Mouse (Mus musculus): ENCODE results near the gene Ehhadh. TPM values are rescaled to one million over a fixed set of nuclear protein-coding genes. Genes with fewer than 3 reads are reported as not detected.
"Not testable (repeated sequence)": the region's sequence is repeated elsewhere in the genome, so short reads cannot be mapped to it uniquely, and the experiment has no call there.

Ehhadh gene
- polyA plus RNA-seq, 1 experiment from 2014 or later, result 2.4 TPM

DNA sequence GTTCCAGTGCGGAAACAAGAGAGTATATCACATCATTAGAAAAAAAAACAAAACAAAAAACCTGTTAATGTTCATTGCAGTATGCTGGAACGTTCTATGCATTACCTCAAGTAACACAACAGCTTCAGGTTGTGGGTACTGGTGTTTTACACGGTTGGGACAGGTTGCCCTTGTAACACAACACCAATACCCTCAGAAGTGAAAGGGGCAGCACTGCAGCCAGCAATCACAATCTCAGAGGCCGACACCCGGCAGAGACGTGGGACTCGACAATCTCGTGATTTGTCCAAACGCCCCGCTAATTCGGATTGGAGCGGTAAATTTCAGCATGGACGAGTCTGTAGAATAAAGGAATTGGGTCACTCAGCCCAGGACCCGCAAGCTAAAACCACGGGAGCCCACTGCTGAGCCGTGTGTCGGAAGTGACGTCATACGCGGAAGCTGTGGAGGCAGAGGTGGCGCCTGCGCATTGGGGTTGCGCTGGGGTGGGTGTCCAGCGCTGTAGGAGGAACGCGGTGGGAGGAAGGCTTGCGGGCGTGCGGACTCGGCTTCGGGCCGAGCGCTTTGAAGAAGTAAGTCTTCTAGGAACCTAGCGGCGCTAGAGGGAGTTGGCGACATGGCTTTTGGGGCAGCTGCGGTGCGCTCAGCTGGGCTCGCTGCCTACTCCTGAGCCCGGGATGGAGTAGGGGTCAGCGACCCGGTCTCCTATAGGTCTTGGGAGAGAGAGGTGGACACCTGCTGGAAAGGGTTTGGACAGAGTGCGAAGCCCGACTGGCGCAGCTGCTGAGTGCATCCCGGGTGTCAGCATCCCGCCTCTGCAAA, 6.5 kb upstream of the Ehhadh start, which contains the start of gene Map3k13:
Map3k13 (plus strand) TSS at position 472 of the 822 bp plus-strand sequence.
- peak within 1 kb of the TSS; percentile 68 for H3K9ac ChIP-seq (replicated peaks)
- H3K4me3 ChIP-seq (replicated peaks), result peak within 1 kb of the TSS; percentile 73
- no peaks in the 10 kb centered on the region for H3K27me3 ChIP-seq
- H3K4me2 ChIP-seq, result peak within 1 kb of the TSS; percentile 80
- ATAC-seq (ENCODE audit: insufficient number of reproducible peaks, insufficient read depth, low FRiP score, low TSS enrichment, low read depth), result peak; percentile 93
- H3K9me3 ChIP-seq, result 0 out of 2 replicates have a peak, but pooled peaks cover under 1% of the 10 kb centered on the region
- peaks cover under 1% of the 10 kb centered on the region; the same call in 1 of the 2 replicates for H3K36me3 ChIP-seq
- peaks cover 5% of the 10 kb centered on the region for H3K4me1 ChIP-seq (replicated peaks)
- peak within 1 kb of the TSS; percentile 76 for H3K27ac ChIP-seq
- WGBS, result 3% methylated on average over 47 of the region's 47 CpGs

DNA sequence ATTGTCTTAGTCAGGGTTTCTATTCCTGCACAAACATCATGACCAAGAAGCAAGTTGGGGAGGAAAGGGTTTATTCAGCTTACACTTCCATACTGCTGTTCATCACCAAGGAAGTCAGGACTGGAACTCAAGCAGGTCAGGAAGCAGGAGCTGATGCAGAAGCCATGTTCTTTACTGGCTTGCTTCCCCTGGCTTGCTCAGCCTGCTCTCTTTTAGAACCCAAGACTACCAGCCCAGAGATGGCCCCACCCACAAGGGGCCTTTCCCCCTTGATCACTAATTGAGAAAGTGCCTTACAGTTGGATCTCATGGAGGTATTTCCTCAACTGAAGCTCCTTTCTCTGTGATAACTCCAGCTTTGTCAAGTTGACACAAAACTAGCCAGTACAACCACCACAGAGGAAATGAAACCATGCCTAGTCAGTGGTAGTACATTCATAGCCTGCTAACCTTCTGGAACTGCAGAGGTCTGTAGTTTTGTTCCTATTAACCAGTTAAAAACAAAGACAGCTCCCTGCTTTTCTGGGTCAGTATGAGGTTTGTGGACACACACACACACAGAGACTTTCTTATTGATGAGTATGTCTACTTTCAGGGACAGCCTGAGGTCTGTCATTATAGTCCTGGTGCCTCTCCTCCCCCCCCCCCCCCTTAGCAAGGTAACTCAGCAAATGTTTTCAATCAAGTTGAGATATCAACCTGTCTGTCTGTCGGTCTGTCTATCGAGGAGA, 5.6 kb upstream of the Ehhadh start:
- Histone ChIP-seq H3K4me3 (replicated peaks) (peak overlapping the region; percentile 73), H3K4me2 (peak overlapping the region; percentile 80)
- not testable (repeated sequence) for H3K27ac ChIP-seq; H3K9ac ChIP-seq (replicated peaks); ATAC-seq (ENCODE audit: insufficient number of reproducible peaks, insufficient read depth, low FRiP score, low TSS enrichment, low read depth); H3K9me3 ChIP-seq; H3K27me3 ChIP-seq; H3K4me1 ChIP-seq (replicated peaks); H3K36me3 ChIP-seq
- 35% methylated on average over 2 of the region's 2 CpGs for WGBS

DNA sequence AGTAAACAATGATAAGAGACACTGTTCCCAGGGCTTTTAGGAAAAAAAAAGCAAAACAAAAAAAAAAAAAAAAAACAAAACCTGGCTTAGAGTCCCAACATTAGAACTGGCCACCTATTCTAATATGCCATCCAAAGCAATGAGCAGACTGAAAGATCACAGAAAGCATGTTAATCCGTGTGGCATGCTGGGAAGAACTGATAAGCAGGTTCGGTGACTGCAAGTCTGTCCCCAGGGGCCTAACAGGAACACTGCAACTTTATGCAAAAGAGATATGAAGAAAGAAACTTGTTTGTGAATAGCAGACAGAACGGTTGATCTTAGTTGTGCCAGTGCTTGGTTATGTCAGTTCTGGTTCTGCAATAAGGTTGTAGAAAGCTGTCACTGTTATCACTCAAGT, 4.2 kb upstream of the Ehhadh start:
- H3K4me1 ChIP-seq (replicated peaks), result peaks cover 15% of the 10 kb centered on the region
- no peaks in the 10 kb centered on the region for H3K36me3 ChIP-seq
- no peak for ATAC-seq (ENCODE audit: insufficient number of reproducible peaks, insufficient read depth, low FRiP score, low TSS enrichment, low read depth)
- H3K27ac ChIP-seq, result no peak overlapping the region
- H3K9ac ChIP-seq (replicated peaks), result no peak overlapping the region
- 0 out of 2 replicates have a peak, but pooled peaks cover 4% of the 10 kb centered on the region for H3K9me3 ChIP-seq
- no peaks in the 10 kb centered on the region for H3K27me3 ChIP-seq
- H3K4me3 ChIP-seq (replicated peaks), result no peak overlapping the region
- WGBS, result 64% methylated on average over 3 of the region's 3 CpGs
- H3K4me2 ChIP-seq, result no peak overlapping the region

DNA sequence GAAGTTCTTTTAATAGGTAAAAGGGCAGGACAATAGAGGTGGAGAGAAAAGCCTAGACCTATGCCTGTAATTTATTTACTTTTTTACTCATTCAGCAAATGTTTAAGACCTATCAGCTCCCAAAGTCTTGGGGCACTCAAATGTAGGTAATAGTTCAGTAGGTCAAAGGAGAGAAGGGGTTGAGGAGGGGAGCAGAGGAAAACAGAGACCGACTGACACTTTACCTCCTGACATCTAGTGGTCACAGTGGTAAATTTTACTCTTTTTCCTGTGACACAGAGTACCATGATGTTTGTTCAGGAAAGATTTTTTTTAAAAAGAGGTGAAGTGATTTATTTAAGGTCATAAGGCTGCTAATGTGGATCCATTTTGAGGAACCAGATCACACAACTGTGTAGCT, 2.9 kb upstream of the Ehhadh start:
- Histone ChIP-seq H3K36me3 (no peaks in the 10 kb centered on the region), H3K4me2 (no peak overlapping the region), H3K9ac (replicated peaks) (no peak overlapping the region), H3K27me3 (no peaks in the 10 kb centered on the region), H3K27ac (no peak overlapping the region), H3K4me1 (replicated peaks) (peaks cover 15% of the 10 kb centered on the region), H3K4me3 (replicated peaks) (no peak overlapping the region), H3K9me3 (0 out of 2 replicates have a peak, but pooled peaks cover 4% of the 10 kb centered on the region)
- ATAC-seq (ENCODE audit: insufficient number of reproducible peaks, insufficient read depth, low FRiP score, low TSS enrichment, low read depth), result no peak
- 23% methylated on average over 1 of the region's 1 CpGs for WGBS

DNA sequence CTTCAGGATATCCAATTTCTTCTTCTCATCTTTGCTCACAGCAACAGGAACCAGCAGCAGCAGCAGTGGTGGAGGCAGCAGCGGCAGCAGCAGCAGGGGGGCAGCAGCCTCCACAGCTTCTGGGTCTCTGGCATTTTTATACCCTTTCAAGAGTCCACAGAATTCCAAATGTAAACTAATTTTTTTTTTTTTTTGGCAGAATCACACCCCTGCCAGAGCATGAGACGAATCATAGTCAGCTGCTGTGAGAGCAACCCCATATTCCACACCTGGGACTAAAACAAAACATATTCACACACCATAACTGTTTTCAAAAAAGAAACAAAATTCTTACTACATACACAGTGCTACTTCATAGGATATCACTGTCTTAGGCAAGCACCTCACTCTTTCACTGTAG, 1.6 kb upstream of the Ehhadh start:
- Histone ChIP-seq H3K9me3 (0 out of 2 replicates have a peak, but pooled peaks cover 4% of the 10 kb centered on the region), H3K4me1 (replicated peaks) (peaks cover 15% of the 10 kb centered on the region)
- 73% methylated on average over 2 of the region's 2 CpGs for WGBS

DNA sequence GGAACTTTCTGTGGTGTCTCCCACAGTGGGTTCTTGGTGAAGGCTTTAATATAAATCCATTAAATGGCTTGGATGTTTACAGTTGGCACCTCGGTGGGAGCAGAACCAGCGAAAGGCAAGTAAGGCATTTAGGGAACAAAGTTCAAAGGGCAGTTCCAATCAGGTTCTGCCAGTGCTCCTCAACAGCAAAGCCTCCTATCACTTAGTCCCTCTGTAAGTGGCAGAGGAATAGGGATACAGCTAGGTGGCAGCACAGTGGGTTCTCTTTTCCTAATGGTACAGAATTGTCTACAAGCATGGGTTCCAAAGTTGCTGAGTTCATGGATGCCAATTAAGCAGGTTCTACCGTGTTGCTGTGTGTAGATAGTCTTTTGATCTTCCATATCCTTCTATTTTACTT, 974 bp upstream of the Ehhadh start:
- 42% methylated on average over 3 of the region's 3 CpGs for WGBS
- Histone ChIP-seq H3K27me3 (no peaks in the 10 kb centered on the region), H3K9me3 (0 out of 2 replicates have a peak, but pooled peaks cover 4% of the 10 kb centered on the region), H3K36me3 (no peaks in the 10 kb centered on the region), H3K9ac (replicated peaks) (no peak overlapping the region), H3K4me1 (replicated peaks) (peaks cover 12% of the 10 kb centered on the region), H3K4me2 (no peak overlapping the region; the same call in 1 of the 2 replicates), H3K4me3 (replicated peaks) (no peak overlapping the region), H3K27ac (no peak overlapping the region)
- ATAC-seq (ENCODE audit: insufficient number of reproducible peaks, insufficient read depth, low FRiP score, low TSS enrichment, low read depth), result no peak

More for the DNA sequence above, 1.6 kb upstream of the Ehhadh start:
- no peak overlapping the region for H3K4me2 ChIP-seq
- H3K9ac ChIP-seq (replicated peaks), result no peak overlapping the region
- no peak for ATAC-seq (ENCODE audit: insufficient number of reproducible peaks, insufficient read depth, low FRiP score, low TSS enrichment, low read depth)
- no peaks in the 10 kb centered on the region for H3K36me3 ChIP-seq
- no peak overlapping the region for H3K27ac ChIP-seq
- no peaks in the 10 kb centered on the region for H3K27me3 ChIP-seq
- H3K4me3 ChIP-seq (replicated peaks), result no peak overlapping the region

DNA sequence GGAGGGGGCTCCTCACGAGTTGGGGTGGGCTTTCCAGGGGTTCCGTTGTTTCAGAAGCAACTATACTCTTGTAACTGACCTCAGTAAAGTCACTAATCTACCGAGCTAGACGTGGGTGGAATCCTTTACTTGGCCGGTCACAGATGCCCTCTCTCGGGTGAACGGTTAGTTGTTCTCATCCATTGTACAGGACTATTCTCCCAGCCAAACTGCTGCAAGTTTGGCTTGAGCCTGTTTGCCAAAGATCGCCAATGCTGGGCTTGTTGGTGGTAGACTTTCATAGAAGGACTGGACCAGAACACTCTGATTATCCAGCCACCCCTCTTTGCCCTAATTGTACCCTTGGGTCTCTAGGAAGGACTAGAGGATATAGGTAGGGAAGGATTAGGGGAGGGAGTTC, 1.3 kb downstream of the Ehhadh start:
- WGBS, result 87% methylated on average over 8 of the region's 8 CpGs
- Histone ChIP-seq H3K27ac (no peak overlapping the region), H3K36me3 (no peaks in the 10 kb centered on the region), H3K4me1 (replicated peaks) (peaks cover 10% of the 10 kb centered on the region), H3K9ac (replicated peaks) (no peak overlapping the region), H3K4me2 (no peak overlapping the region), H3K27me3 (no peaks in the 10 kb centered on the region), H3K9me3 (0 out of 2 replicates have a peak, but pooled peaks cover 4% of the 10 kb centered on the region), H3K4me3 (replicated peaks) (no peak overlapping the region)
- ATAC-seq (ENCODE audit: insufficient number of reproducible peaks, insufficient read depth, low FRiP score, low TSS enrichment, low read depth), result no peak

DNA sequence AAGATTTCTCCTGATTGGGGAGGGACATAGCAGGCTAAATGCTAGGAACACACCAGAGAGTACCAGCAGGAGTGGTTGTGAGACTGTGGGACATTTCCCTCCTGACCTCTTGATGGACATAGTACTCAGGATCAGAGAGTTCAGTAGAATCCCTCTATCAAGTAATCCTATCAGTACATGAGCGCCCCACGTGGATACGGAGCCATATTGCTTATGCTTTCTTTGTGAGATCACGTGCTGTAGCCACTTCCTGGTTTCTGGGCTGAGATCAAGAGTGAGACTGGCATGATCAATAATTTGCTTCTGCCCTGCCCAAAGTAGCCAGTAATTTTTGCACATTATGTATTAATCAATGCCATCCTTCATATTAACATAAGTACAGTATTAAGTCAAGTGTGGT, 2.6 kb downstream of the Ehhadh start:
- Histone ChIP-seq H3K4me2 (no peak overlapping the region), H3K27ac (no peak overlapping the region), H3K9me3 (0 out of 2 replicates have a peak, but pooled peaks cover 4% of the 10 kb centered on the region), H3K4me3 (replicated peaks) (no peak overlapping the region), H3K36me3 (no peaks in the 10 kb centered on the region), H3K4me1 (replicated peaks) (peaks cover 10% of the 10 kb centered on the region), H3K9ac (replicated peaks) (no peak overlapping the region), H3K27me3 (no peaks in the 10 kb centered on the region)
- ATAC-seq (ENCODE audit: insufficient number of reproducible peaks, insufficient read depth, low FRiP score, low TSS enrichment, low read depth), result no peak
- 82% methylated on average over 4 of the region's 4 CpGs for WGBS

DNA sequence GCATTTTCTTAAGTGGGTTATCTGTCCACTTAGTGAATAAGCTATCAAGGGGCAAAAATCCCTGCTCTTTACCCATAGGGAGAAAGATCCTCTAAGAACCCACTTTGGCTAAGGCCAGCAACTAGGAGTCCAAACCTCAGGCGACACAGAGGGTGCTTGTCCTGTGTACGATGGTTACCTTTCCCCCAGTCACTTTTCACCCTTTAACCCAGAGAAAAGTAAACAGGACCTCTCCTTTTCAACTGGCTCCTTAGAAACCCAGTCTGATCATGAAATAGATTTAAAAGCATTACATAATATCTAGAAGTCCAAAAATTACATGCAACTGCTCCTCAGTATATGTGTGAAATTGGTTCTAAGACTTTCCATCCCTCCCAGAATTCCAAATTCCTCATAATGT, 4.8 kb downstream of the Ehhadh start:
- ATAC-seq (ENCODE audit: insufficient number of reproducible peaks, insufficient read depth, low FRiP score, low TSS enrichment, low read depth), result no peak
- Histone ChIP-seq H3K4me1 (replicated peaks) (peaks cover 6% of the 10 kb centered on the region; the same call in 1 of the 2 replicates), H3K36me3 (no peaks in the 10 kb centered on the region), H3K4me2 (no peak overlapping the region), H3K9ac (replicated peaks) (no peak overlapping the region), H3K4me3 (replicated peaks) (no peak overlapping the region), H3K27me3 (no peaks in the 10 kb centered on the region), H3K27ac (no peak overlapping the region), H3K9me3 (no peaks in the 10 kb centered on the region)
- 73% methylated on average over 2 of the region's 2 CpGs for WGBS

DNA sequence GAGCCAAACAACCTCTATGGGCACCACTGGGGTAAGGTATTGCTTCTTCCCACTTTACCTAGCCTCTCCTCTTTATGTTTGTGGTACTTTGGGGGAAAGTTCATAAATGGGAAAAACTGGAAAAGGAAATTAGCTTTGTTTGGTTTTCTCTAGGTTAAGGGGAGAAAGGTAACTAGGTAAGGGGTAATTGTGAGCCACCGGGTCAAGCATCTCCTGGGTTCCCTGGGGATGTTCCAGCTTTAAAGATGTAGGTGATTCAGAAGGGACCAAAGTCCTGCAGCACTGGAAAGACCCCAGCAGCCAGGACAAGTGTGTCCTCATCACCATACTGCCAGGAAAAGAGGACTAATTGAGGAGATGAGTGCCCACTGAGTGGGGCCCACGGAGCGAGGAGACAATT, 5.7 kb downstream of the Ehhadh start:
- no peaks in the 10 kb centered on the region for H3K4me1 ChIP-seq (replicated peaks)
- no peaks in the 10 kb centered on the region for H3K36me3 ChIP-seq
- H3K4me2 ChIP-seq, result no peak overlapping the region
- no peak overlapping the region for H3K4me3 ChIP-seq (replicated peaks)
- no peak overlapping the region for H3K27ac ChIP-seq
- no peaks in the 10 kb centered on the region for H3K9me3 ChIP-seq
- no peak for ATAC-seq (ENCODE audit: insufficient number of reproducible peaks, insufficient read depth, low FRiP score, low TSS enrichment, low read depth)
- no peaks in the 10 kb centered on the region for H3K27me3 ChIP-seq
- H3K9ac ChIP-seq (replicated peaks), result no peak overlapping the region
- WGBS, result 78% methylated on average over 3 of the region's 3 CpGs

DNA sequence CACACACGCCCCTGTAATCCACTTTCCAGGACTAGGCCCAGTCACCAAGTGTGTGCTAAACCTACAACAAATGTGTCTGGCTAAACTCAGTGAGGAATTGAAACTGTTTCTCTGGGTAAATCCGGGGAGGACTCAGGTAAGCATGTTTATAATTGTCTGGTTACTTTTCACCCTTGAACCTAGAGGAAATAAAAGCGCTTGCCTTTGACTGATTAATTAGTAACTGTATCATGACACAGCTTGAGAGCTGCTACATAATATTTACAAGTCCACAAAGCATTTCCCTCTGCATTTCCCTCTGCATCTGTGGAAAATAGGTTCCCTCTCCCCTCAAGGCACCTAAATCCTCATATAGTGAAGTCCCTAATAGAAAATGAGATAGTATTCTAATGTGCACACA, 6.3 kb downstream of the Ehhadh start:
- Histone ChIP-seq H3K9me3 (no peaks in the 10 kb centered on the region), H3K27ac (no peak overlapping the region), H3K4me3 (replicated peaks) (no peak overlapping the region), H3K27me3 (no peaks in the 10 kb centered on the region), H3K4me2 (no peak overlapping the region), H3K4me1 (replicated peaks) (no peaks in the 10 kb centered on the region), H3K9ac (replicated peaks) (no peak overlapping the region), H3K36me3 (no peaks in the 10 kb centered on the region)
- no peak for ATAC-seq (ENCODE audit: insufficient number of reproducible peaks, insufficient read depth, low FRiP score, low TSS enrichment, low read depth)
- WGBS, result 61% methylated on average over 3 of the region's 3 CpGs
